Mouse (Mus musculus) stomach, adult 2 months (tissue): ENCODE measurements around the gene Cracr2a. TPM values are rescaled to one million over a fixed set of nuclear protein-coding genes. Genes with fewer than 3 reads are reported as not detected.

Experiments
- polyA plus RNA-seq: library from polyadenylated mRNA; depleted of rRNA; stranded (reverse); fragments of >200 nt; gene quantifications from 2 replicates; pipeline ENCODE4 v1.2.3, GENCODE M21; 2012; rRNA removed

Gene Cracr2a
- 0.52 and 1.1 TPM in 2 replicates for polyA plus RNA-seq

DNA sequence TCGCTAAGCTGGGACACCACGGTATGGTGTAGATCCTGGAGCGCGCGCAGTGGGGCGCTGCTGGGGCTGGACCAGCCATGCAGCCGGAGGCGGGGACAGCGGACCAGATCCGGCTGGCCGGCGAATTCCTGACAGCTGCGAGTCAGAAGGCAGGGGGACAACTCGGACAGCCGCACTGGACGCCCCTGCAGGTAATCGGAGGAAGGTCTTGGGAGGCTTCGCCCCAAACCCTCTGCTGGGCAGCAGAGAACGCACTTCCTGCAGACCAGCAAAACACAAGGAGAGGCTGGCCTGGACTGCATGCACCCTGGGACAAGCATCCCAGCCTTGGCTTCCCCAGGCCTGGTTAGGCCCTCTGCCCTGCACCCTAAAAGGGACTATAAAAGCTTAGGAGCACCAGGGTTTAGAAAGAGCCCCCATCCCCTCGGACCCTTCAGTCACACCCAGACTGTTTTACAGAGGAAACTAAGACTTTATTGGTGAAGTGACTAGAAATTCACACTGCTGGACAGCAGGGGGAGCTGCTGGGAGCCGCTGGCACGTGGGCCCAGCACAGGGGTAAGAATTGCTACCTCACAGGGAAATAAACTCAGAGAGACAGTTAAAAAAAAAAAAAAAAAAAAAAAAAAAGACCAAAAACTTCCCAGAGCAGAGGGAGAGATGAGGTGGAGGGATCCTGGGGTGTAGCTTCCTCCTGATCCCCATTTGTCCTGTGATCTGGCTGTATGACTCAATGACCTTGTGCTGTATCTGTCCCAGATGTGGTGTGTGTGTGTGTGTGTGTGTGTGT, at the start of gene Cracr2a:
Gene Cracr2a, plus strand, starts transcription at position 108 of the 790 bp plus-strand sequence.

Other genes starting within 250 kb of the Cracr2a start
- 0.91 and 0.93 TPM in 2 replicates for gene Parp11, start 114.5 kb upstream of the Cracr2a start, polyA plus RNA-seq
- gene Prmt8, start 208.1 kb downstream of the Cracr2a start, polyA plus RNA-seq, result 0.02 TPM in 1 of 2 replicates, not detected in the other